Mouse (Mus musculus): ENCODE data around the gene Ilk. TPM values are rescaled to one million over a fixed set of nuclear protein-coding genes. Genes with fewer than 3 reads are reported as not detected.
"Not testable (repeated sequence)": the region's sequence is repeated elsewhere in the genome, so short reads cannot be mapped to it uniquely, and the experiment has no call there.

The Ilk gene
- polyA plus RNA-seq, 2 experiments from 2014 or later: 138 to 196 TPM

DNA sequence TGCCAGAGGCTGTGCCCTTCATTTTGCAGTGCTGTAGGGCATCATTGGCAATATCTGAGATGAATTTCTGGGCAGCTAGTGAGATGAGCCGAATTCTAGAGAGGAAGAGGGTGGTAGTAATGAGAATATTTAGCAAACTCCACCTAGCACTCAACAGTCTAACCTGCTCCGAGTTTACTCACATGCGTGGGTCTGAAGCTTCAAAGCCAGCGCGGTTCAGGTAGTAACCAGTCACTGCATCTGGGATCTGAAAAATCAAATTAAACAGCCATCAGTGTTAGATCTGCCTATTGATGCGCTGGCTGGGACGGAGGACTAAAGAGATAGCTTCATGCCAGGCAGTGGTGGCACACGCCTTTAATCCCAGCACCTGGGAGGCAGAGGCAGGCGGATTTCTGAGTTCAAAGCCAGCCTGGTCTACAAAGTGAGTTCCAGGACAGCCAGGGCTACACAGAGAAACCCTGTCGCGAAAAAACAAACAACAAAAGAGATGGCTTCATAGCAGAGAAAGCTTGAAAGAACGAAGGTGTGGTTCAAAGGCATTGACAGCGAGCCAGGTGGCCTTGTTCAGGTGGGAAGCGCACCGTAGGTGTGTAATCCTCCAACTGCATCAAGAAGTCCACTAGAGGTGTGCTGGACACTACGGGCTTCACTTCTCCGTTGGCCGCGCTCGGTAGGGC, 7.0 kb downstream of the Ilk start:
- ATAC-seq: not testable (repeated sequence)

DNA sequence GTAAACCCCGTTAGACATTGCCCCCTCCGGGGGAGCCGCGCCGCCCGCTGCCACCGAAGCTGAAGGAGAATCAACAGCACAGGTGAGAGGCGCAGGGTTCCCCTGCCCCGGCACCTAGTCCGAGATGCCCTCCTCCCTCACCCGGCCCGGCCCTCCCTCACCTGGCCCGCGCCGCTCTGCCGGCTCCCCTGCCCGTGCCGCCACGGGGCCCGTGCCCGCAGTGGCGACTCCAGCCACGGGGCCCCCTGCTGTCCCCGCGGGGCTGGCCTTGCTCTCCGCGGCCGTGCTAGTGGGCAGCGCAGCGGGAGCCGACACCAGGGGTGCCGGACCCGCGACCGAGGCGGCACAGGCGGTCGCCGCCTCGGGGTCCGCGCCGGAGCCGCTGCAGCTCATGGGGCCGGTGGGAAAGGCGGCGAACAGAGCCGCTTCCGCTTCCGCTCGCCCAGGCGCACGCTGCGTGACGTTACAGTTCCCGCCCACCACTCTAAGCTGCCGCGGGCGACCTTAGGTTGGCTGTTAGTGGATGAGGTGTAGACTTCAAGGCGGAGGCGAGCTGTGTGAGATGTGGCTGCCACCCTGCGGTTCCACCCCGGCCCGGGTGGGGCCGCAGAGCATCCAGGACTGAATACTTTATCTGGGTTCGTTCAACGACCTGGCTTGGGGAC, 7.7 kb downstream of the Ilk start, which contains the start of gene Taf10:
Taf10 (minus strand) TSS at position 436 of the 665 bp plus-strand sequence.
- peak; percentile 100 for ATAC-seq

DNA sequence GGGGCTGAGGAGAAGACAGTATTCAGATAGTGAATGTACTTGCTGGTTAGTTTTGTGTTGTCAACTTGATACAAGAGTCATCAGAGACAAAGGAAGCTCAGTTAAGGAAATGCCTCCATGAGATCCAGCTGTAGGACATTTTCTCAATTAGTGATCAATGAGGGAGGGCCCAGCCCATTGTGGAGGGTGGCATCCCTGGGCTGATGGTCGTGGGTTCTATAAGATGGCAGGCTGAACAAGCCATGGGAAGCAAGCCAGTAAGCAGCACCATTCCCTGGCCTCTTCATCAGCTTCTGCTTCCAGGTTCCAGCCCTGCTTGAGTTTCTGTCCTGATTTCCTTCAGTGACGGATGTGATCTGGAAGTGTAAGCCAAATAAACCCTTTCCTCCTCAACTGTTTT, 11.4 kb downstream of the Ilk start:
- ATAC-seq: no peak

DNA sequence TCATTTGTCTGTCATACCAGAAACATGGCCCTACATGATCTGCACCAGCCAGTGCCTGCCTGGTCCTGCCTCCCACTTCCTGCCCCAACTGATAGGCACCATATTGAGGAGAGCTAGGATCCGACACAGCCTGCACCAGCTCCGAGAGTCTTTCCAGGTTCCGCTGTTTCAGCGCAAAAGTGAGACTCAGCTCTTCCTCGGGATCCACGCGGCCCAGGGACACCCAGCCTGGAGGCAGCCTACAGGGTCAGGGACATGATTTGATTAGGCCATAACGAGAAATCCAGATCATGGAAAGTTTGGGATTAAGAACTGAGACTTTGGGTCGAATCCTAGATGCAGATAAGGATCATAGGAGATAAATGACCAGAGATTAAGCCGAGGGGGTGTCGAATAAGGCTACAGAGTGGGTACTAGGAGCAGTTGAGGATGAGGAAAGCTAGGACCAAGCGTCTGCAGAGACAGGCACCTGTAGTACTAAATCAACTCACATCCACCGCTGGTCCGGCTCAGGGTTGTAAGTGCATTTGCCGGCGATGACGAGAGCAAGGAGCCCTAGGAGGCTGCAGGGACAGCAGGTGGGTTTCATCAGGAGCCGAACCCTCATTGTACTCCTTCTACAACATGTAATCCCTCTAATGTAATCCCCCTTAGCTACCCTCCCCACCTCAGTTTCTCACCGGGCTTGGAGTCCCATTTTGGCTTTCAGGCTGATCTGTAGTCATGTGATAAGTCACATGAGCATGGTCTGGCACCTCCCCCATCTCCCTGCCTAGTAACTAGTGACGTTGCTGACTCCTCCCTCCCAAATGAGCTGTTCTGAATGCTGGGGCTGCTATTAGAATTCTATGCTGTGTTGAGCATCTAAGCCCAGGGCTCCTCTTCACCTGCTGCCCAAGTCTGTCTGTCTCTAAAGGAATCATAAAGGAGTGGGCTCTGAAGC, 15.4 kb downstream of the Ilk start, which contains the start of gene Tpp1:
Tpp1 (minus strand) TSS at position 745 of the 943 bp plus-strand sequence.
- peak; percentile 100 for ATAC-seq

DNA sequence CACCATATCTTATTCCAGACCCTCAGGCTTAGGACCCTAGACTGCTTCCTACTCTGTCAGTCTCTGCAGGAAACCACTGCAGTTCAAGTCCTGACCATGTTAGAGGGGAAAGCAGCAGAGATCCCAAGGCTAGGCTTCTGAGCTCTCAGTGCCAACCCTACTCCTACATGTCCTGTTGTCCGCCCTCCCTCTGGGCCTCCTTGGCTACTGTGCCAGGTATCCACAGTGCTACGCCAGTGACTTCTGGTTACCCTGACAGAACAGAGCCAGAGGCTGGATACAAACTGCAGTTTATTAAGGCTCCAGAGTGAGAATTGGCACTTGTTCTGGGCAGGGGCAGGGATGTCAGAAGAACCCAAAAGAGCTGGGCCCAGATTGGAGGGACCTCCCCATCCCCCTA, 16.3 kb downstream of the Ilk start:
- no peak for ATAC-seq

DNA sequence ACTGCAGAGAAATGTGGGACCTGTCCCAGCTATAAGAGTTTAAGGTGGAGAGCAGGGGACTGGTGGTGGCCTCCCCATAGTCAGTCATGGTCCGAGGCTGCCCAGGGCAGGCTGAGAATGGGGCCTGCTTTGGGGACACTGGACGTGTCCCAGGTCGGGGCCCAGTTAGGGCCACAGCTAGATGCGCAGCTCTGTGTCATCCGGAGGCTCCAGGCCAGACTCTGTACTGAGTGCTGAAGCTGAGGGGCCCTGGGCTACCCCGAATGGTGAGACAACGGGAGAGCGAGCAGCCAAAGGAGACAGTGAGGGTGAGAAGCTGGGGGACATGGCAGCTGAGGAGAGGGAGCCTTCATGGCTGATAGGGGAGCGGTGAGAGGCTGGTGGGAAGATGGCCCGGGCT, 16.9 kb downstream of the Ilk start:
- ATAC-seq: no peak

DNA sequence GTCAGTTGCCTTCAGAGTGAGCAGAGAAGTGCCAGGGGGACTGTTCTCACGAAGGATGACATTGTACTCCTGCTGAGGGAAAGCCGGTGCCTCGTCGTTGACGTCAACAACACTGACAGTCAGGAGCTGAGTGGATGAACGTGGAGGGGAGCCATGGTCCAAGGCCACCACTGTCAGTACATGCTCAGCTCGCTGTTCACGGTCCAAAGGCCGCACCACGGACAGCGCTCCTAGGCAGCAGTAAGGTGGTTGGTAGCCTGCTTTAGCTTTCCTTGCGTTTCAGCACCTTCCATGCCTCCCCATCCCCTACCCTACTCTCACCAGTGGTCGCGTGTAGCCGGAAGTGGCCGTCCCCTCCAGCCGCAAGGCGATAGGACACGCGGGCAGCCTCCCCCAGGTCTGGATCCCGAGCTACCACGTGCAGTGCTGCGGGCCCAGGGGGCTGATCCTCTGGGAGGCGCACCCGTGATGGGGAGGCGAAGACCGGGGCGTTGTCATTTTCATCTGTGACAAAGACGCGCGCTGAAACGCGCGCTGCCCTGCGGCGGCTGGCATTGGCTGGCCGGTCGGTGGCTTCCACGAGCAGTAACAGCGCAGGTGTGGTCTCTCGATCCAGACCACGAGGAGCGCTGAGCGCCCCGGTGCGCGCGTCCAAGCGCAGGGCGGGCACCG, 25.6 kb downstream of the Ilk start:
- no peak for ATAC-seq

DNA sequence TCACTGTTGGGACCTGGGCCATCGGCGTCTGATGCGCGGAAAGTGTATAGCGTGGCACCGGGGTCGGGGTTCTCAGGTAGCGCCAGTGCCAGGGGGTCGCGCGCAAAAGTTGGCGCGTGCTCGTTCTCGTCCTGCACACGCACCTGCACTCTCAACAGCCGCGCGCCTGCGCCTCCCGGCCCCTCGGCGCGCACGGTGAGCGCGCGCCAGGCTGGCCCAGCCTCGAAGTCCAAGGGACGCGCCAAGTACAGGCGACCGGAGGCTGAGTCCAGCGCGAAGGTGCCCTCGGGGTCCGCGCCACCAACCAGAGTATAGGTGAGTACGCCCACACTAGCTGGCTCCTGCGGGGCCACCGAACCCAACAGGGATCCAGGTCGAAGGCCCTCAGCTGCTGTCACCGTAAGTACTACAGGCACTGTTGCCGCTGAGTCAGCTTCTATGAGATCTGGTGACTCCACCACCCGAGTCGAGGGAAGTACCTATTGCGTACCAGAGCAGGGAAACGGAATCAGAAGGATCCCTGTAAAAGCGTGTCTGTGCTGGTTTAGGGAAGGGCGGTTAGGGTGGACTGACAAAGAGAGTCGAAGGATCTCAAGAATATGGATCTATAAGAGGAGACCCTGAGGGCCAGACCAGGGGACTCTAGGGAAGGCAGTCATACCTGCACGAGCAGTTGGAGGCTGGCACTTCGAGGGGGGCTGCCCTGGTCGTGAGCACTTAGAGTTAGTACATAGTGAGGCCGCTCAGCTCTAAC, 26.3 kb downstream of the Ilk start:
- ATAC-seq: no peak

DNA sequence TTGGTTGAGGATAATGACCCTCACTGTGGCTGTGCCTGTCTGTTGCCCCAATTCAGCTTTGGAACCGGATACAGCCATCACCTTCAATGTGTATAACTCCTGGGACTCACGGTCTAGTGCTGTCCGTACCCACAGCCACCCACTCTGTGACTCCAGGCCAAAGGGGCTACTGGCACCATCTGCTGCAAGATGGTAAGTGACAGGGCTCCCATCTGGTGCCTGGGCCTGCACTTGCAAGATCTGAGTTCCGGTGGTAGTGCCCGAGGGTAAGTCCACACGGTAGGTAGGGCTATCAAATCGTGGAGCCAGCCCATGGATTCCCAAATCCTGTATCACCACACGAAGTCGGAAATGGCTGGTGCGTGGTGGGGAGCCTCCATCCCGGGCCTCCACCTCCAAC, 27.9 kb downstream of the Ilk start:
- no peak for ATAC-seq

DNA sequence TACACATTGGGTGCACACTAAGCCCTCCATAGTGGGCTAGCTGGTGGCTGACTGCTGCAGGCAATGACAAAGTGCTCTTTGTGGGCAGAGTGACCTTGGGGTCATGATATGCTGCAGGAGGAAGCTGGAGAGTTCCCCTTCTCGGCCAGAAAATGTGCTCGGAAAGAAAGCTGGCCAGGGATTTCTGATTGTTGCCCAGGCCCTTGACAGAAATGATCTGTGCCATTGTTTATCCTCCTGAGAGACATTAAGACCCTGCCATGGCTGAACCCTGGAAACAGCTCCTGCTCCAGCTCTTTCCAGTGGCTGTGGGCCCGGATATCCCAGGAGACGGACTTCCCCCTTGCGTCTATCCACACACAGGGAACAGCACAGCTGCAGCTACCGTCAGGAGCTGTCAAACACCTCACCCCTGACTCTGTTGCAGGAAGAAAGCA, 31.4 kb downstream of the Ilk start:
- no peak for ATAC-seq

DNA sequence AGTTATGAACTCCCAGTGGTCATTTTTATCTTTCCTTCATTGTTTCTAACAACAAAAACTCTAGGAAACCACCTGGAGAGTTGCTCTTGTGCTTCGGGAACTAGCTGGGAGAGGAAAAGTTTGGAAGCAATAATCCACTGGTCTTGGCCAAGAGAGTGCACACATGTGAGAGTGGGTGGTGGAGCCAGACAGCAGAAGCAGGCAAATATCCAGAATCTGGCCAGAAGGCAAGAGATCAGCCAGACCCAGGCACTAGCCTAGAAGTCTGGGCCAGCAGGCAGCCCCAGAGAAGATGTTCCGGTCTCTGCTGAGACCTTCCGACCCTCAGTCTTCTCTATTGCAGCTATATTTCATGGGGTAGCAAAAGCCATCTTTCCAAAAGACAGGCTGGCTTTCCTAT, 33.6 kb downstream of the Ilk start:
- ATAC-seq: no peak

DNA sequence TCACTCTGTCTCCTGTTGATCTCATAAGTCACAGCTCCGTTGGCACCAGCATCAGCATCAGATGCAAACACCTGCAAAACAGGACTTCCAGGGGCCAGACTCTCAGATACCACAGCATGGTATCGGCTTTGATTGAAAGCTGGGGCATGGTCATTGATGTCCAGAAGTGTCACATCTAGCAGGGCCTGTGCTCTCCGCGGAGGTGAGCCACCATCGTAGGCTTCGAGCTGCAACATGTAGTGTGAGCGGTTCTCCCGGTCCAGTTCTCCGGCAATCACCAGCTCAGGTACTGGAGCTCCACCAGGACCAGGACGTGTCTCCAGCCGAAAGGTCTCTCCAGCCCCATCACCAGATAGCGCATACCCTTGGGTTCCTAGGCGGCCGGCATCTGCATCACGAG, 35.9 kb downstream of the Ilk start:
- no peak for ATAC-seq

DNA sequence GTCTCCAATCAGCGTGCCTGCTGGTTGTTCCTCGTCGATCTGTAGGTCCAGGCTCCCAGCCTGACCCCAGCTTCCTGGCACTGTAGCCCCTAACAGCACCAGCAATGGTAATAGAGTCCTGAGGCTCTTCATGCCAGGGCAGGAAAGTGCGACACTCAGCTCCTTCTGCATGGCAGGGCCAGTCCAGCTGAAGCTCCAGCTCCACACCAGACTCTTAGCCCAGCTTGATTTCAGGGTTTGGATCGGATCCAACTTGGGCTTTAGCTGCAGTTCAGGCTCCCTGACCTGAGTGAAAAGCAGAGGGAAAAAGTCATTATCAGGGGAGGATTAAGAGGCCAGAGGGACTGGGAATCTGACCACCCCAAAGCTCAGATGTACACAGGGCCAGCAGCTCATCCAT, 36.6 kb downstream of the Ilk start:
- ATAC-seq: no peak

DNA sequence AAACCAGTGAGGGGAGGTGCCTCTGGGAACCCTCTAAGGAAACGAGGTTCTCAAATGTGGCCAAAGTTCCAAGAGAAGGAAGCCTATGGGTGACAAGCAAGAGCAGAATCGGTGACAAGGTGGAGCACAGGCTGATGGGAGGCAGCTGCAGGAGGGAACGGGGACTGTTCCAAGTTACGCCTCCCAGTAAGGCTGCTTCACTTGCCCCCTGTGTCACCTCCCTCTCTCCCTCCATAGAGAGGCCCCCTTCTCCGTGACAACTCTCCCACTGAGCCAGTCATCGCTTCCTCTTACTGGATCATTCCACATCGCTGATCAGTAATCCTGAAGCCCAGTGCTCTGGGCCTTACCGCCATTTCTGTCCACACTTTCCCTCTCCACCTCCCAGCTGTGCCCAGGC, 38.3 kb downstream of the Ilk start:
- no peak for ATAC-seq

DNA sequence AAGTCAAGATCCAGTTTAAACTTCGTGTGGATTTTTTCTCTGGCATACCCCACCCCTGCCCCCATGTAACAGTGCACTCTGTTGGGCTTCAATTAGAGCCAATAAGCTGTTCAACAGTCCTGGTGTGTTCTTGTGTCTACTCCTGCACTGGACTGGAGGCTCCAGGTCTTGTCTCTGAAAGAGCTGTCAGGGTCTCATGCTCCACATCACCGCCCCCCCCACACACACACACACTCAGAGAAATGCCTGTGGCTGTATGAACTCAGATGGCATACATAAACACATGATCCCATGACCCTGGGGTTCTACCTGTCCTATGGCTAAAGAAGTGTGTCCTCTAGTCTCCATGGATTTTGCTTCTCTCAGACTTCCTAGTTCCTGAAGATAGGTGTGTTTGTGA, 39.6 kb downstream of the Ilk start:
- ATAC-seq: no peak

DNA sequence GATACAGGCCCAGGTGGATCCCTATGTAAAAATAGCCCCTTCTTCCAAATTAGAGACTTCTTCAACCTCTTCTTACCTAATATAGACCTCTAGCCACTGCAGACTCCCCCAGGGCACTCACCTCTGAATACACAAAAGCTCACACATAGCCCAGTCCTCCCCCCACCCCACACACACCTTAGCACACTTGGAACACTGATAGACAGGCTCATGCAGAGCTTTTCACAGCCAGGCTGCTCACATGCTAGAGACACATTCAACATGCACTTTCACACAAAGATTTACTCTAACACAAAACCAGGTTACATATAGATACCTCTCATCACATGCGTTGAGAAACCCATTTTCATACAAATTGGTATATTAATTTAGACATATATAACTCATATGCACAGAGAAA, 40.9 kb downstream of the Ilk start:
- ATAC-seq: no peak

DNA sequence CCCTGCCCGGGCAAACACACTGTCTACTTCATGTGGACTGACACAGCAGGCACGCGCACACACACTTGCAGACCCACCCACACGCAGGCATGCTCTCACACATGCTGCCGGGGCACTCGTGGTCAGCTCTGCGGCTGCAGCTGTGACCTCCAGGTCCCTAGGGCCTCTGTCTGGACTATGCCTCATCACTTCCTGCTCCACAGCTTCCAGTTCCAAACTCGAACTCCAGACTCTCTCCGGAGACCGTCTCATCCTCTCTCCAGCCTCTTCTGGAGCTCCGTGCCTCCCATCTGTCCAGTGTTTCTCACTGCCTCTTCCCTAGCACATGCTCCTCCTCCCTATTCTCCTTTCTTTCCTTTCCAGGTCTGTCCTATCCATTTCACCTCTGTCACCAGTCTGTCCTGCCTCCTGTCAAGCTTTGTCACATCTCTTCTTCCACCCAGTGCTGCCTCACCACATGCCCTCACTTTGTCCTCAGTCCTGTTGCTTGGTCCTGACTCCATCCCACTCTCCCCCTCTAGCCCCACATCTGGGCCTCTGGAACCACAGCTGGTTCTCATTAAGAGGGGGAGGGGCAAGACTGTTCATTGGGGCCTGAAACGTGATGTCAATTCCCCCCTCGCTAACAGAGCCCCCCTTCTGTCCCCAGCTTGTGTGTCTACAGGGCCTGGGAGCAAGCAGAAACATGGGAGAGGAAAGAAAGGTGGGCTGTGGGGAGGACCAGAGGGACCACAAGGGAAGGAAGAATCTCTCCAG, 41.6 kb downstream of the Ilk start:
- peak; percentile 39 for ATAC-seq

DNA sequence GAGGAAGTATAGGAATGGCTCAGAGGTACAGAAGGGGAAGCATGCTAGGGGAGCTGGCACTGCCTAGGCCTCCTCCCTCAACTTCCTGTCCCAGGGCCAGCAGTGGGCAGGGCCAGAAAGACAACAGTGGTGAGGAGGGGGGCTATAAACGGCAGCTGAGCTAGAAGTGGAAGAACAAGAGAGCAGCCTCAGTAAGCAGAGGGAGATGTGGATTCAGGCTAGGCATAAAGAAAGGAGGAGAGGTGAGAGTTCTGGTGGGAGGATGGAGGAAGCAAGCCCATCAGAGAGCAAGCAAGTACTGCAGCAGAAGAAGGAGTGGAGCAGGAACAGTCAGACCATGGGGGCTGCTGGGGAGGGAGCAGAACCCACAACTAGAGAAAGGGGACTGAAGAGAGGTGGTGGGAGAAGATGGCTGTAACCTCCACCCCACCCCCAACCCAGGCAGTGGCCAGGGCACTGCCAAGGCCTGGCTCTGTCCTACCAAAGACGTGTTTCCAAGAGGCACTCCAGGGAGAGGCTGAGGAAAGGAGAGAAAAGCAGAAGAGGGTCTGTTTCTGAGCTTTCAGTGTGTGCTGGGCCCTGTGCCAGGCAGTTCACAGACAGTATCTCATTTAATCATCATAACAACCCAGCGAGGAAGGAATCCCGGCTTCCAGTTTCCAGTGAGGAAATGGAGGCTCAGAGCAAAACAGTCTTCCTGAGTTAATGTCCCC, 42.3 kb downstream of the Ilk start:
- peak; percentile 56 for ATAC-seq

DNA sequence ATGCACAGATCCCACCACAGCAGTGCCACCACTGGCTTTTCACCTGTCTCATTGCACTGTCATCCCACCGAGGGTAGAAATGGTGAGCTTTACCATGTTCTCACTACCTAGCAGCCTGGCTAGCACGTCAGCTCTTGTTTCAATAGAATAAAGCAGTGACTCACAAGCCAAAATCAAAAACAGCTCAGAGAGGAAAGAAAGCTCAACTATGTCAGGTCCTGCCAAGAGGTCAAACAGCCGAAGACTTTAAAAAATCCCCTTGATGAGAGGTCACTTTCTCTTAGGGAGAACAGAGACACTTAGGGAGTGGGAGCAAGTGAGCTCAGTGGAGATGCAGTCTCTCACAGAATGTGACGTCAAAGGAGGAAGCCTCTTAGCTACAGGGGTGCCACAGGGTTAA, 47.5 kb downstream of the Ilk start:
- ATAC-seq: no peak

DNA sequence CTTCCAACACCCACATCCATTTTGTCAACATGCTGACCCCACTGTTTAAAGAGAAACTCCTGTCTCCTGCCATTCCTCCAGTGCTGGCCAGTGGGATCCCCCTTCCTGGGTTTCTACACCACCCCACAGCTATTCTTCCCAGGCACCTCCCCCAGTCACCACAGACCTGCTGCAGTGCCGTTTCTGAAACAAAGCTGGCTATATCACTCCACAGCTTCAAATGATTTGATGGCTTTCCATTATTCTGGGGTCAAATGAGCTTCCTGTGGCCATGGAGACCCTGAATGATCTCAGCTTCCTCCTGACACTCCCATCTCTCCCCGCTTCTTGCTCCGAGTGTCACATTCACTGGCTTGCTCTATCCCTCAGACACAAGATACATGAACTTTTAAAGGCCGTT, 48.2 kb downstream of the Ilk start:
- ATAC-seq: no peak

All from CD4-positive, CD25-positive, alpha-beta regulatory T cell, adult 4 months (primary cell).